Mouse (Mus musculus) lung, adult 2 months (tissue): ENCODE measurements around the gene Icmt. TPM values are rescaled to one million over a fixed set of nuclear protein-coding genes. Genes with fewer than 3 reads are reported as not detected.

ENCODE experiments used
- DNase-seq: peaks from one replicate; pipeline ENCODE4 v3.0.0; 2022
- H3K4me1 ChIP-seq: fragments of 200-500 bp; 2 replicates; pipeline ENCODE4 v1.6.1; 2011; ENCODE audit warnings: low read length; ENCODE audit not compliant: control insufficient read depth, insufficient read depth
- H3K4me3 ChIP-seq: fragments of 200-500 bp; replicated peaks from 2 replicates; pipeline ENCODE3; 2011; ENCODE audit warnings: low read depth, mild to moderate bottlenecking, control low read depth, low read length; ENCODE audit errors: extremely low read depth
- CTCF ChIP-seq: fragments of 200-500 bp; IDR thresholded peaks from 2 replicates; pipeline ENCODE4 v1.5.1; 2011; ENCODE audit warnings: mild to moderate bottlenecking, low read length, control low read depth; ENCODE audit not compliant: insufficient read depth
- POLR2A ChIP-seq: fragments of 200-500 bp; IDR thresholded peaks from 2 replicates; pipeline ENCODE4 v1.6.1; 2011; ENCODE audit warnings: low read depth, mild to moderate bottlenecking, control low read depth, low read length, borderline replicate concordance; ENCODE audit errors: extremely low read depth
- WGBS: fragments of 180-500 bp; shearing (Covaris S2); methylation state at CpG from one replicate; pipeline ENCODE4 v1.1.7; 2018; 5-methylcytosine and 5-hydroxymethylcytosine counted together
- polyA plus RNA-seq: library from polyadenylated mRNA; depleted of rRNA; stranded (reverse); fragments of >200 nt; gene quantifications from 2 replicates; pipeline ENCODE4 v1.2.3, GENCODE M21; 2012

Icmt gene
- polyA plus RNA-seq, 1 experiment = 36.4 TPM

- no peak for DNase-seq
- H3K4me3 ChIP-seq = no peak overlapping the region
- H3K4me1 ChIP-seq = no peaks in the 10 kb centered on the region
- 55% methylated on average over 3 of the region's 3 CpGs for WGBS
- TF ChIP-seq CTCF (no peak), POLR2A (no peak)
Measured at GRCm38 (mm10) chr4:152273191-152273590, 23.8 kb upstream of the Icmt start.

- peak; percentile 23 for DNase-seq
- 3% methylated on average over 41 of the region's 48 CpGs for WGBS
- Histone ChIP-seq H3K4me3 (peak within 1 kb of the TSS; percentile 44), H3K4me1 (no peaks in the 10 kb centered on the region)
- TF ChIP-seq CTCF = no peak
- no peak for TF ChIP-seq POLR2A
Measured at GRCm38 (mm10) chr4:152273621-152274236, 23.3 kb upstream of the Icmt start, which contains the start of gene Gpr153. TSS of gene Gpr153 (plus strand) at chr4:152274232.

DNA sequence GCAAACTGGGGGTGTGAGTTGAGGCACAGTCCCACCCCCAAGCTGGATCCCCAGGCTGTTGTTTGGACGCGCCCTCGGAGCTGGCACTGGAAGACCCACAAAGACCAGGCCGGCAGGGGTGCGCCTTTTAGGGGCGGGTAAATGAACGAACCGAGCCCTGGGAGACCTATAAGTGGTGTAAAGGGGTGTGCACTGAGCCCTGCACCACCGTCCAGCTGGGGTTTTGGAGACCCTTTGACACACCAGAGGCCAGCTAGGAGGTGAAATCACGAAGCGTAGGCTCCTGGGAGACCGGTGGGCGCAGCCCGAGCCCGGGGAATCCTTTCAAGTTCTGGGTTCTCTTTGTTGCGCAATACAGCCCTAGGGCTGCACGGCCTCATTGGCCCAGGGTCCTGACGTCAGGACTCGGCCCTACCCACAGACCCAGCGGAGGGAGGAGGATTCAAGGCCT, 22.3 kb upstream of the Icmt start:
- peak; percentile 29 for DNase-seq
- 8% methylated on average over 20 of the region's 20 CpGs for WGBS
- TF ChIP-seq CTCF (no peak), POLR2A (0 out of 2 replicates have a peak, but pooled peaks have one; percentile 23)
- Histone ChIP-seq H3K4me1 (no peaks in the 10 kb centered on the region), H3K4me3 (peak overlapping the region; percentile 44)

DNA sequence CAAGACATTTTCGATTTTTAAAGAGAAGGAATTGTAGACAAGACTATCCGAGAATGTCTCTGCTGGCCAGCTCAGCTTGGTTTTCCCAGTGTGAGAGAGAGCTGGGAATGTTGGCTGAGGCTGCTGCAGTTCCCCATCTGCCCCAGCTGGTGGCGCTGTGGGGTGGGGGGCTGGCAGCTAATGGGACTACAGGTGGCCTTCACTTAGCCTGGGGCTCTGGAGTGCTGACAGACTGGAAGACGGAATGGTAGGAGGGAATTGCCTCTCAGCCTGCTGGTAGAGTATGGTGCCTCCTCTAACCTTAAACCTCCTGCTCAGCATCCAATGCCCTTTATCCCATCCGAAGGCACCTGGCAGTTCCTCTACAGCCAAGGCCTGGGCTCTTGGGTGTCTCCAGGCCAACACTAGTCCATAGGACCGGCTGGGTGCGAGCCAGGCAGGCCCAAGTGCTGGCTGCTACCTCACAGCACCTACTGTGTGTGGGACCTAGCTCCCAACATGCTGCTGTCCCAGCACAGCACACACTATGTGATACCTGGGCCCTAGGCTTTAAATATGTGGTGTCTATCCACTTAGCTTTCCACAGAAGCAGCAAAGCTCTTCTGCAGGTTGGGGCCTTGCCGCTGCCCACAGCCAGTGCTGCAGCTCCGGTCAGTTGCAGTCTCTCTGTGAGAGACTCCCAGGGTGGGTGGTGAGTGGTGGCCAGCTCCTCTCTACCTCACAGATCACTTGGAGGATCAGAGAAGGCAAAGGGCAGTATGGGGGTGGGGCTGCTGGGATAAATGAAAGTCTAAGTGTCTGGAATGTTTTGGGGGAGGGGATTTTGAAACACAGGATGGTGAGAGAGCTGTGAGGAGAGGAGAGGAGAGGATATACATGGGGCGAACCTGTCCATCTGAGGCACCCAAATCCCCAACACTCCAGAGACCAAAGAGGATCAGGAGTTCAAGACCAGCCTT, 20.4 kb upstream of the Icmt start:
- H3K4me1 ChIP-seq = no peaks in the 10 kb centered on the region
- 54% methylated on average over 10 of the region's 10 CpGs for WGBS
- no peak for DNase-seq
- TF ChIP-seq POLR2A (no peak), CTCF (peak; percentile 34; the same call in 1 of the 2 replicates)
- H3K4me3 ChIP-seq = no peak overlapping the region

DNA sequence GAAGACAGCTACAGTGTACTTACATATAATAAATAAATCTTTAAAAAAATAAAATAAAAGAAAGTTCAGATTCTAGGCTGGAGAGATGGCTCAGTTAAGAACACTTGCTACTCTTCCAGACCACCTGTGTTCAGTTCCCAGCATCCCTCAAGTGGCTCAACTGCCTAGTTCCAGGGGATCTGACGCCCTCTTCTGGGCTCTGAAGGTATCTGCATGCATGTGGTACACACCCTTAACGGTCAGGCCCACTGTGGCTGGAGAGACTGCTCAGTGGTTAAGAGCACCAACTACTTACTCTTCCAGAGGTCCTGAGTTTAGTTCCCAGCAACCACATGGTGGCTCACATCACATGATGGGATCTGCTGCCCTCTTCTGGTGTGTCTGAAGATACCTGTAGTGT, 19.1 kb upstream of the Icmt start:
- WGBS = 63% methylated on average over 2 of the region's 2 CpGs
- TF ChIP-seq POLR2A = no peak
- no peak for DNase-seq
- Histone ChIP-seq H3K4me1 (no peaks in the 10 kb centered on the region), H3K4me3 (no peak overlapping the region)

DNA sequence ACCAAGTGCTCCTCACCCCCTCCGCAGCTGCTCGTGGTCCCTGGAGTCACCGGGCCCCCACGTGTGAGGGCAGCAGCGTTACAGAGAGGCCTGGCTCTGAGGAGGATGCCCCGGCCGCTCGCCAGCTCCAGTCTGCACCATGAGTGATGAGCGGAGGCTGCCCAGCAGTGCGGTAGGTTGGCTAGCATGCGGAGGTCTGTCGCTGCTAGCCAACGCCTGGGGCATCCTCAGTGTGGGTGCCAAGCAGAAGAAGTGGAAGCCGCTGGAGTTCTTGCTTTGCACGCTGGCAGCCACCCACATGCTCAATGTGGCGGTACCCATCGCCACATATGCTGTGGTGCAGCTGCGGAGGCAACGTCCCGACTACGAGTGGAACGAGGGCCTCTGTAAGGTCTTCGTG, 18.0 kb upstream of the Icmt start:
- WGBS = 84% methylated on average over 23 of the region's 23 CpGs
- TF ChIP-seq CTCF (no peak), POLR2A (no peak)
- no peak for DNase-seq
- Histone ChIP-seq H3K4me1 (peaks cover 3% of the 10 kb centered on the region; the same call in 1 of the 2 replicates), H3K4me3 (no peak overlapping the region)

GRCm38 (mm10) chr4:152281601-152282000, 15.4 kb upstream of the Icmt start:
- H3K4me3 ChIP-seq = no peak overlapping the region
- TF ChIP-seq POLR2A (no peak), CTCF (no peak)
- WGBS = 64% methylated on average over 15 of the region's 15 CpGs
- DNase-seq = no peak
- peaks cover 3% of the 10 kb centered on the region; the same call in 1 of the 2 replicates for H3K4me1 ChIP-seq

GRCm38 (mm10) chr4:152282721-152283120, 14.3 kb upstream of the Icmt start:
- TF ChIP-seq CTCF (no peak), POLR2A (no peak)
- WGBS = 18% methylated on average over 34 of the region's 34 CpGs
- H3K4me3 ChIP-seq = no peak overlapping the region
- DNase-seq = no peak
- peaks cover 3% of the 10 kb centered on the region; the same call in 1 of the 2 replicates for H3K4me1 ChIP-seq

GRCm38 (mm10) chr4:152283186-152283950, 13.7 kb upstream of the Icmt start:
- H3K4me1 ChIP-seq = peaks cover 3% of the 10 kb centered on the region; the same call in 1 of the 2 replicates
- no peak overlapping the region for H3K4me3 ChIP-seq
- TF ChIP-seq POLR2A = no peak
- TF ChIP-seq CTCF = peak; percentile 52; the same call in 1 of the 2 replicates
- 10% methylated on average over 70 of the region's 70 CpGs for WGBS
- peak; percentile 74 for DNase-seq
